Mouse (Mus musculus) CH12.LX (cell line): ENCODE measurements at regions not wholly inside any gene's neighbourhood (a gene's known extent, or its start where the extent isn't known, plus 50 kb on each side); places are given as distances from the start of the nearest gene placed in this dataset.

Source experiments
- DNase-seq: peaks from one replicate; pipeline ENCODE4 v3.0.0-alpha.2; 2013; ENCODE audit errors: extremely low read depth
- H3K27ac ChIP-seq: 2 replicates; pipeline ENCODE4 v1.5.1; 2012; ENCODE audit warnings: low read depth, mild to moderate bottlenecking, control low read depth, moderate library complexity; ENCODE audit not compliant: insufficient read depth
- H3K27me3 ChIP-seq: replicated peaks from 2 replicates; pipeline ENCODE3; 2012; ENCODE audit warnings: inconsistent platforms
- H3K36me3 ChIP-seq, 2 experiments: replicated peaks in 1 of 2; 2 replicates each; pipeline versions ENCODE3 to v1.6.1; 2012; ENCODE audit warnings: inconsistent platforms in 1 of 2, low read length in 1 of 2, mild to moderate bottlenecking in 1 of 2, mixed read lengths in 1 of 2, moderate library complexity in 1 of 2; ENCODE audit not compliant: control insufficient read depth in 1 of 2, insufficient read depth in 1 of 2
- H3K4me1 ChIP-seq, 2 experiments: 2 replicates each; pipeline ENCODE4 v1.6.1; 2012; ENCODE audit warnings: inconsistent platforms in 1 of 2, moderate library complexity in 1 of 2; ENCODE audit not compliant: insufficient read depth in 2 of 2, control insufficient read depth in 1 of 2
- H3K4me2 ChIP-seq: 2 replicates; pipeline ENCODE4 v1.6.1; 2012; ENCODE audit warnings: low read depth, mild to moderate bottlenecking, control low read depth; ENCODE audit not compliant: poor library complexity, insufficient read depth, severe bottlenecking
- H3K4me3 ChIP-seq, 3 experiments: fragments of 150-350 bp in 1 of 3; sonication (generic) in 1 of 3; replicated peaks in 1 of 3; 2 replicates each; pipeline versions ENCODE3 to v1.5.1; 2011 to 2012; ENCODE audit warnings: low read depth in 2 of 3, low read length in 2 of 3, mild to moderate bottlenecking in 2 of 3, moderate library complexity in 2 of 3, control low read depth in 1 of 3, improper control_type of control experiment in 1 of 3, inconsistent platforms in 1 of 3, mixed read lengths in 1 of 3; ENCODE audit not compliant: poor library complexity in 1 of 3
- H3K79me2 ChIP-seq: replicated peaks from 2 replicates; pipeline ENCODE4 v1.6.1; 2012; ENCODE audit warnings: mild to moderate bottlenecking, moderate library complexity; ENCODE audit not compliant: control insufficient read depth, poor library complexity, insufficient read depth, severe bottlenecking; ENCODE audit errors: extremely low read depth
- H3K9ac ChIP-seq: 2 replicates; pipeline ENCODE4 v1.6.1; 2012; ENCODE audit warnings: low read depth, mild to moderate bottlenecking, control low read depth, moderate library complexity; ENCODE audit not compliant: insufficient read depth
- H3K9me3 ChIP-seq: replicated peaks from 2 replicates; pipeline ENCODE3; 2012; ENCODE audit warnings: low read length, inconsistent platforms, mixed read lengths
- BHLHE40 ChIP-seq: IDR thresholded peaks from 2 replicates; pipeline ENCODE4 v1.6.1; 2011; ENCODE audit warnings: mild to moderate bottlenecking, low read depth, low read length, improper control_type of control experiment
- CHD1 ChIP-seq: IDR thresholded peaks from 2 replicates; pipeline ENCODE4 v1.6.1; 2012; ENCODE audit warnings: low read depth, low read length, improper control_type of control experiment, inconsistent platforms
- CHD2 ChIP-seq: IDR thresholded peaks from 2 replicates; pipeline ENCODE4 v1.6.1; 2011; ENCODE audit warnings: low read length, improper control_type of control experiment
- ELF1 ChIP-seq: IDR thresholded peaks from 2 replicates; pipeline ENCODE4 v1.6.1; 2014; ENCODE audit warnings: low read depth, mild to moderate bottlenecking, inconsistent platforms, low read length, improper control_type of control experiment
- EP300 ChIP-seq: IDR thresholded peaks from 2 replicates; pipeline ENCODE4 v1.6.1; 2011; ENCODE audit warnings: low read length, improper control_type of control experiment
- GABPA ChIP-seq: IDR thresholded peaks from 2 replicates; pipeline ENCODE4 v1.6.1; 2012; ENCODE audit warnings: low read depth, low read length, improper control_type of control experiment, inconsistent platforms; ENCODE audit not compliant: insufficient replicate concordance
- JUND ChIP-seq: conservative IDR thresholded peaks from 2 replicates; pipeline ENCODE4 v1.6.1; 2011; ENCODE audit warnings: low read depth, low read length, improper control_type of control experiment
- KAT2A ChIP-seq: IDR thresholded peaks from 2 replicates; pipeline ENCODE4 v1.6.1; 2012; ENCODE audit warnings: low read length, improper control_type of control experiment, inconsistent platforms; ENCODE audit not compliant: insufficient replicate concordance
- MAX ChIP-seq: IDR thresholded peaks from 2 replicates; pipeline ENCODE4 v1.6.1; 2011; ENCODE audit warnings: low read length, improper control_type of control experiment
- MEF2A ChIP-seq: IDR thresholded peaks from 2 replicates; pipeline ENCODE4 v1.6.1; 2014; ENCODE audit warnings: low read depth, mild to moderate bottlenecking, inconsistent platforms, low read length, improper control_type of control experiment, borderline replicate concordance
- MYC ChIP-seq: IDR thresholded peaks from 2 replicates; pipeline ENCODE4 v1.6.1; 2011; ENCODE audit warnings: low read depth, mild to moderate bottlenecking, improper control_type of control experiment, low read length
- POLR2A ChIP-seq: IDR thresholded peaks from 2 replicates; pipeline ENCODE4 v1.6.1; 2011; ENCODE audit warnings: low read depth, mild to moderate bottlenecking, improper control_type of control experiment, low read length
- RCOR1 ChIP-seq: conservative IDR thresholded peaks from 2 replicates; pipeline ENCODE4 v1.6.1; 2012; ENCODE audit warnings: low read depth, mild to moderate bottlenecking, inconsistent platforms, low read length, improper control_type of control experiment
- SIN3A ChIP-seq: IDR thresholded peaks from 2 replicates; pipeline ENCODE4 v1.6.1; 2012; ENCODE audit warnings: low read length, improper control_type of control experiment, inconsistent platforms
- UBTF ChIP-seq: IDR thresholded peaks from 2 replicates; pipeline ENCODE4 v1.6.1; 2012; ENCODE audit warnings: low read depth, mild to moderate bottlenecking, inconsistent platforms, low read length, improper control_type of control experiment, moderate library complexity
- USF2 ChIP-seq: conservative IDR thresholded peaks from 2 replicates; pipeline ENCODE4 v1.6.1; 2011; ENCODE audit warnings: low read depth, low read length, improper control_type of control experiment
- ZC3H11A ChIP-seq: IDR thresholded peaks from 2 replicates; pipeline ENCODE4 v1.6.1; 2012; ENCODE audit warnings: low read depth, mild to moderate bottlenecking, inconsistent platforms, low read length, improper control_type of control experiment
- ZKSCAN1 ChIP-seq: IDR thresholded peaks from 2 replicates; pipeline ENCODE4 v1.6.1; 2012; ENCODE audit warnings: low read depth, inconsistent platforms, low read length, improper control_type of control experiment, borderline replicate concordance
- dilution Hi-C: fragments of 300-500 bp; cut with MboI; formaldehyde crosslinking; loops from 2 replicates; pipeline ENCODE4 v1.14.3; 2020; ENCODE audit warnings: low sequenced_read_pairs; ENCODE audit not compliant: extremely low pct_unique_long_range_greater_than_20kb, extremely low pct_ligation_motif_present
- in situ Hi-C: fragments of 300-500 bp; cut with MboI; formaldehyde crosslinking; loops from 3 replicates; pipeline ENCODE4 v1.14.3; 2019; ENCODE audit warnings: low sequenced_read_pairs, low pct_ligation_motif_present, low pct_unique_long_range_greater_than_20kb, mixed read lengths

DNA sequence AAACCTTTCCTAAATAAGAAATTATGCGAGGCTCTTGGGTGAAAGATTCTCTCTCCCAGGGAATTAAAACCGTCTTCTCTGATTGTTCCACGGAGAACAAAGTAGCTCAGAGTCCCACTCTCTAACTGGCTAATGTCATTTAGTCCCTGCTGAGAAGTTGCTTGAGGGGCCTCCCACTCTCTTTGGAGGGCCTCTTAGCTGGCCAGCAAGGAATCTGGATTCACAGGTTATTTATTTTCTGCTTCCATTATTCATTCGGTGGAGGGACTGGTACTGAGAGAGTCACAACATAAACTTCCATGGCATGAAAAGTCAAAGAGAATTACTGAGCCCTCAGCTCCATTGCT, 210.8 kb downstream of the Mex3b start:
- Histone ChIP-seq H3K4me1 (no peaks in the 10 kb centered on the region), H3K79me2 (no peaks in the 10 kb centered on the region)
- no peak for TF ChIP-seq GABPA
- TF ChIP-seq MYC = no peak
- TF ChIP-seq RCOR1 = no peak
- no peak for TF ChIP-seq BHLHE40
- TF ChIP-seq USF2 = no peak
- TF ChIP-seq UBTF = no peak
- TF ChIP-seq ELF1 = no peak
- TF ChIP-seq POLR2A = no peak
- TF ChIP-seq CHD1 = no peak
- no peak for TF ChIP-seq JUND
- TF ChIP-seq, all 38 proteins: peak for 0
- no peaks in the 10 kb centered on the region for H3K27me3 ChIP-seq
- dilution Hi-C loops (no loop called here), in situ Hi-C loops (no loop called here)
- no peaks in the 10 kb centered on the region for H3K9me3 ChIP-seq
- no peak overlapping the region for H3K27ac ChIP-seq
- no peak for DNase-seq
- H3K36me3 ChIP-seq = no peaks in the 10 kb centered on the region
- H3K9ac ChIP-seq = no peak overlapping the region
- no peak overlapping the region for H3K4me3 ChIP-seq
- no peak overlapping the region for H3K4me2 ChIP-seq

DNA sequence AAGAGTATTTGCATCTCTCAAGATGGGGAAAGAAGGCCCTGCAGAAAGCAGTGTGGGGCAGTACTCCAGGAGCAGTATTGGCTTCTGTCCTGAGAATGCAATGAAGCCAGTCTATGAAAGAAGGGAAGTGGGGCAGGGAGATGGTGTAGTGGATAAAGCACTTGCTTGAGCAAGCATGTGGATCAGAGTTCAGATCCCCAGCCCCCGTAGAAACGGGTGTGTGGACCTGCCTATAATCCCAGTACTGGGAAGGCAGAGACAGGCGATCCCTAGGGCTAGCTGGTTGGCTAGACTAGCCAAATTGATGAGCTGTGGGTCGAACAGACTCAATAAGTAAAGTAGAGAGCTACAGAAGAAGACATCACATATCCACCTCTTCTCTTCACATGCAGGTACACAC, 211.6 kb downstream of the Mex3b start:
- in situ Hi-C loops = no loop called here
- Histone ChIP-seq H3K4me1 (no peaks in the 10 kb centered on the region), H3K27me3 (no peaks in the 10 kb centered on the region), H3K9me3 (no peaks in the 10 kb centered on the region), H3K9ac (no peak overlapping the region), H3K36me3 (no peaks in the 10 kb centered on the region), H3K4me3 (no peak overlapping the region), H3K79me2 (no peaks in the 10 kb centered on the region), H3K4me2 (no peak overlapping the region), H3K27ac (no peak overlapping the region)
- no peak for TF ChIP-seq ELF1
- no peak for TF ChIP-seq CHD1
- no peak for TF ChIP-seq CHD2
- no peak for TF ChIP-seq MEF2A
- TF ChIP-seq EP300 = no peak
- no peak for TF ChIP-seq KAT2A
- TF ChIP-seq BHLHE40 = no peak
- TF ChIP-seq SIN3A = no peak
- TF ChIP-seq MAX = no peak
- DNase-seq = no peak
- dilution Hi-C loops = no loop called here

DNA sequence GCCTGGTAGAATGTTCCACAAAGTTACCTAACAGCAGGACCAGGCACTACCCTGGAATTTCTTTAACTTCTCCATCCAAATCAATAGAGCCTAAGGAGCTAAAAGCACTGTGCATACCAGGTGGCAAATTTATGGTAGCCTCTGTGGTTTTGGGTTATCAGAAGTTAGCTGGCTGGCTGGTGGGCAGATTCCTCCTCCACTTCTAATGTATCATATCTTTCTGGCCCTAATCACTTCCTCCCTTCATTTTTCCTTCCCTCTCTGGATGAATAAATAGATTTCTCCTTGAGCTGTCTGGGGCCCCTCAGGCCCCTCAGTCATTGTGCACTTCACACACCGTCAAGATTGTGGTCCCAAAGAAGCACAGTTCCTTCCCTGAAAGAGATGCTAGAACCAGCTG, 212.7 kb downstream of the Mex3b start:
- dilution Hi-C loops = no loop called here
- TF ChIP-seq ZC3H11A (no peak), POLR2A (no peak), ZKSCAN1 (no peak), SIN3A (no peak), EP300 (no peak)
- Histone ChIP-seq H3K4me3 (no peak overlapping the region), H3K9me3 (no peaks in the 10 kb centered on the region), H3K79me2 (no peaks in the 10 kb centered on the region), H3K9ac (no peak overlapping the region), H3K4me2 (no peak overlapping the region), H3K4me1 (no peaks in the 10 kb centered on the region), H3K27me3 (no peaks in the 10 kb centered on the region), H3K27ac (no peak overlapping the region), H3K36me3 (no peaks in the 10 kb centered on the region)
- in situ Hi-C loops = no loop called here
- no peak for DNase-seq
